Mouse (Mus musculus) lung, embryonic 15.5 days (tissue): ENCODE results near the gene Pnp2. TPM values are rescaled to one million over a fixed set of nuclear protein-coding genes. Genes with fewer than 3 reads are reported as not detected.
"Not testable (repeated sequence)": the region's sequence is repeated elsewhere in the genome, so short reads cannot be mapped to it uniquely, and the experiment has no call there.

Experiments used
- ATAC-seq: fragments of 200-750 bp; cut with Nextera tagmentation; 2 replicates; pipeline ENCODE4 v1.8.0; 2017; ENCODE audit warnings: moderate number of reproducible peaks, borderline replicate concordance; ENCODE audit not compliant: low FRiP score, low TSS enrichment; ENCODE audit errors: extremely low read depth
- H3K27ac ChIP-seq: fragments of 300-500 bp; sonication (generic); 2 replicates; pipeline ENCODE4 v1.5.1; 2015; ENCODE audit warnings: moderate library complexity, mild to moderate bottlenecking, inconsistent platforms
- H3K27me3 ChIP-seq: fragments of 300-500 bp; sonication (generic); 2 replicates; pipeline ENCODE4 v1.6.1; 2015; ENCODE audit warnings: inconsistent platforms
- H3K36me3 ChIP-seq: fragments of 300-500 bp; sonication (generic); 2 replicates; pipeline ENCODE4 v1.6.1; 2015; ENCODE audit warnings: inconsistent platforms
- H3K4me1 ChIP-seq: fragments of 300-500 bp; sonication (generic); 2 replicates; pipeline ENCODE4 v1.6.1; 2015; ENCODE audit warnings: inconsistent platforms
- H3K4me2 ChIP-seq: fragments of 300-500 bp; sonication (generic); 2 replicates; pipeline ENCODE4 v1.6.1; 2015; ENCODE audit warnings: inconsistent platforms, mild to moderate bottlenecking, moderate library complexity
- H3K4me3 ChIP-seq: fragments of 300-500 bp; sonication (generic); 2 replicates; pipeline ENCODE4 v1.5.1; 2015; ENCODE audit warnings: mild to moderate bottlenecking, inconsistent platforms
- H3K9ac ChIP-seq: fragments of 300-500 bp; sonication (generic); 2 replicates; pipeline ENCODE4 v1.6.1; 2015; ENCODE audit warnings: inconsistent platforms
- H3K9me3 ChIP-seq: fragments of 300-500 bp; sonication (generic); 2 replicates; pipeline ENCODE4 v1.6.1; 2016; ENCODE audit warnings: inconsistent platforms
- WGBS: fragments of 180-500 bp; shearing (Covaris S2); methylation state at CpG from one replicate; pipeline ENCODE4 v1.1.7; 2015; 5-methylcytosine and 5-hydroxymethylcytosine counted together
- polyA plus RNA-seq: library from polyadenylated mRNA; unstranded; fragments of >200 nt; fragmentation: Nextera tagmentation; extraction: Ambion mirVana; gene quantifications from 2 replicates; pipeline ENCODE4 v1.2.1, GENCODE M21; 2015

Gene Pnp2
- 0.38 and 0.76 TPM in 2 replicates for polyA plus RNA-seq

- H3K27me3 ChIP-seq, H3K9ac ChIP-seq, H3K27ac ChIP-seq, H3K9me3 ChIP-seq, H3K4me1 ChIP-seq: not testable (repeated sequence)
- 10% methylated on average over 19 of the region's 19 CpGs for WGBS
- peak; percentile 81 for ATAC-seq
- Histone ChIP-seq H3K4me2 (peak within 1 kb of the TSS; percentile 51), H3K4me3 (peak within 1 kb of the TSS; percentile 20), H3K36me3 (peaks cover 11% of the 10 kb centered on the region)
Measured at GRCm38 (mm10) chr14:50955942-50956508, at the start of gene Pnp2. Pnp2 (plus strand) TSS chr14:50955992.

GRCm38 (mm10) chr14:50908126-50908525 is 47.7 kb upstream of the Pnp2 start:
- WGBS, result 60% methylated on average over 4 of the region's 4 CpGs
- H3K27me3 ChIP-seq, result no peaks in the 10 kb centered on the region
- no peak overlapping the region for H3K4me3 ChIP-seq
- H3K27ac ChIP-seq, result no peak overlapping the region
- no peak for ATAC-seq
- H3K4me2 ChIP-seq, result no peak overlapping the region
- H3K36me3 ChIP-seq, result peaks cover 11% of the 10 kb centered on the region; the same call in 1 of the 2 replicates
- no peak overlapping the region for H3K9ac ChIP-seq
- no peaks in the 10 kb centered on the region for H3K9me3 ChIP-seq
- peaks cover 5% of the 10 kb centered on the region for H3K4me1 ChIP-seq

DNA sequence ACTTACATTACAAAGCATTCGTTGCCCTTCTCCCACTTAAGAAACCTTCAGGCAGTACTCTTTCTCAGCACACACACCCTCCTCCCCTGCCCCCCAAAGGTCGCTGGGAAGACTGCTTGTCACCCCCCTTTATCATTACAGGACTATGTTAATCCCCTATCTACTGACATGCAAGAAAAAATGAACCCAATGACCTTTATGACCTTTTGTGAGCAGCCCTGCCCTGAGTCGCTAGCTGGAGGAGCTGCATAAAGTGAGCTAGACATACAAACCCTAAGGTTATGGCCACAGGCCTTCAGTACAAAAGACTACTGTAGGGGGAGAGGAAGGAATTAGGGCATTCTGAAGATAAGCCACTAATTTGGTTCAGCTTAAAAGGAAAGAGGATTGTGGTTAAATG is 44.4 kb upstream of the Pnp2 start:
- H3K4me2 ChIP-seq, result no peak overlapping the region
- WGBS, result 63% methylated on average over 3 of the region's 3 CpGs
- H3K9ac ChIP-seq, result no peak overlapping the region
- no peaks in the 10 kb centered on the region for H3K27me3 ChIP-seq
- no peaks in the 10 kb centered on the region for H3K4me1 ChIP-seq
- ATAC-seq, result no peak
- no peak overlapping the region for H3K4me3 ChIP-seq
- H3K9me3 ChIP-seq, result no peaks in the 10 kb centered on the region
- no peak overlapping the region for H3K27ac ChIP-seq
- peaks cover 39% of the 10 kb centered on the region for H3K36me3 ChIP-seq

DNA sequence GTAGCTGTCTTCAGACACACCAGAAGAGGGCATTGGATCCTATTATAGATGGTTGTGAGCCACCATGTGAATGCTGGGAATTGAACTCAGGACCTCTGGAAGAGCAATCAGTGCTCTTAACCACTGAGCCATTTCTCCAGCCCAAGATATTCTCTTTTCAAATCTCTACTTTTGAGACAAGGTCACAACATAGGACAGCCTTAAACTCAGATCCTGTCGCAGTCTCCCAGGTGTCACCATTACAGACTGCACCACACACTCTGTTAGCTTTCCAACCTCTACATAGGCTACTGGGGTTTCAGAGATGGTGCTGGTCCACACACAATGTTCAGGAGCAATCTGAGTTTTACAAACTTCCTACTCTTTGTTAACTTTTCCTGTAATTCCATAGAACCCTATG is 32.4 kb upstream of the Pnp2 start:
- H3K27ac ChIP-seq, ATAC-seq, H3K27me3 ChIP-seq, H3K9me3 ChIP-seq: not testable (repeated sequence)
- 65% methylated on average over 1 of the region's 1 CpGs for WGBS
- H3K4me3 ChIP-seq, result peak overlapping the region; percentile 86
- peaks cover 15% of the 10 kb centered on the region for H3K4me1 ChIP-seq
- H3K9ac ChIP-seq, result peak overlapping the region; percentile 77; the same call in 1 of the 2 replicates
- H3K36me3 ChIP-seq, result peaks cover 31% of the 10 kb centered on the region
- peak overlapping the region; percentile 84 for H3K4me2 ChIP-seq

- peak; percentile 96 for ATAC-seq
- peak within 1 kb of the TSS; percentile 84 for H3K4me2 ChIP-seq
- peaks cover 19% of the 10 kb centered on the region for H3K4me1 ChIP-seq
- H3K4me3 ChIP-seq, result peak within 1 kb of the TSS; percentile 86
- no peaks in the 10 kb centered on the region for H3K27me3 ChIP-seq
- peak within 1 kb of the TSS; percentile 93 for H3K27ac ChIP-seq
- H3K9me3 ChIP-seq, result no peaks in the 10 kb centered on the region
- under 1% methylated on average over 57 of the region's 57 CpGs for whole genome bisulfite sequencing
- H3K9ac ChIP-seq, result peak within 1 kb of the TSS; percentile 87
- H3K36me3 ChIP-seq, result peaks cover 41% of the 10 kb centered on the region
Measured at GRCm38 (mm10) chr14:50924281-50925064, 31.3 kb upstream of the Pnp2 start, which contains the start of the genes Osgep and Apex1. Osgep (minus strand) TSS chr14:50924893. Apex1 (plus strand) TSS chr14:50924968.

- Histone ChIP-seq H3K4me3 (peak overlapping the region; percentile 86), H3K9me3 (no peaks in the 10 kb centered on the region), H3K4me2 (peak overlapping the region; percentile 84), H3K27me3 (no peaks in the 10 kb centered on the region), H3K9ac (peak overlapping the region; percentile 87), H3K27ac (peak overlapping the region; percentile 93), H3K4me1 (peaks cover 27% of the 10 kb centered on the region), H3K36me3 (peaks cover 39% of the 10 kb centered on the region)
- no peak; the same call in 1 of the 2 replicates for ATAC-seq
- WGBS, result 1% methylated on average over 38 of the region's 38 CpGs
Measured at GRCm38 (mm10) chr14:50925111-50925920, 30.5 kb upstream of the Pnp2 start.

DNA sequence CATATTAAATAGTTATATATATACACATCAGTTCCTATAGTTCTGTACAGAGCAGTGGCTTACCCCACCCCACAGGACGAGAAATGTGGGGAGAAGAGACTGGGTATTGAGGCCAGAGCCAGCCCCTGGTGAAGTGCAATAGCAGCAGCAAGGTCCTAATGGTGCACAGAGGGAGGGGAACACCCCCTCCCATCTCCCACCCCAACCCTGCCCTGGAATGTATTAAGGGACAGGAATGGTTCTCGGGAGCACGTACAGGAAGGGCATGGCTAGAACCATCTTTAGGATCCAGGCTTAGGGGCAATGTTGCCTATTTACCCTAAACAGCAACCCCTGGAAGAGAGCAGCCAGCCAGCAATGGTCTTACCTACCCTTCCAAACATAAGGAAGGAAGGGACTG is 28.4 kb upstream of the Pnp2 start:
- Histone ChIP-seq H3K4me2 (no peak overlapping the region), H3K27ac (no peak overlapping the region), H3K9me3 (no peaks in the 10 kb centered on the region), H3K36me3 (peaks cover 35% of the 10 kb centered on the region), H3K9ac (no peak overlapping the region), H3K27me3 (no peaks in the 10 kb centered on the region), H3K4me1 (peaks cover 38% of the 10 kb centered on the region), H3K4me3 (no peak overlapping the region)
- WGBS, result 80% methylated on average over 3 of the region's 3 CpGs
- no peak for ATAC-seq

DNA sequence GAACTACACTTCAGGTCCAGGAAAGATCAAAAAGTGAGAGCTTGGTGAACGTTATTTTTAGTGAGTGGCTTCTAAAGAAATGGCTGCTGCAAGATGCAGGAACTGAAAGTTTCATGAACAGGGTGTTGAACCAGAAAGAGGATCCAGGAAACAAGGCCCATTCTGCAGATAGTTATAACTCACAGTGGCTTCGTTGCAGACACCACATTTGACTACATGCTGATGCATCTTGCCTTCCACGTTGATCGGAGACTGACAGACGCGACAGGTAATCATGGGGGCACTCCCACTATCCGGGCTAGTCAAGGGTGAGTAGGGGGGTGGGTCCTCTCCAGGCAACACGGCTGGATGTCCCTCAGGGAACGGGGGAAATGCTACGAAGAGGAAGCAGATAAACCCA is 25.8 kb upstream of the Pnp2 start:
- H3K4me3 ChIP-seq, result peak overlapping the region; percentile 99
- peak overlapping the region; percentile 97 for H3K9ac ChIP-seq
- WGBS, result 16% methylated on average over 10 of the region's 10 CpGs
- H3K4me1 ChIP-seq, result peaks cover 32% of the 10 kb centered on the region
- H3K9me3 ChIP-seq, result no peaks in the 10 kb centered on the region
- H3K27ac ChIP-seq, result peak overlapping the region; percentile 90
- H3K36me3 ChIP-seq, result peaks cover 35% of the 10 kb centered on the region
- peak overlapping the region; percentile 84 for H3K4me2 ChIP-seq
- ATAC-seq, result no peak
- H3K27me3 ChIP-seq, result no peaks in the 10 kb centered on the region

DNA sequence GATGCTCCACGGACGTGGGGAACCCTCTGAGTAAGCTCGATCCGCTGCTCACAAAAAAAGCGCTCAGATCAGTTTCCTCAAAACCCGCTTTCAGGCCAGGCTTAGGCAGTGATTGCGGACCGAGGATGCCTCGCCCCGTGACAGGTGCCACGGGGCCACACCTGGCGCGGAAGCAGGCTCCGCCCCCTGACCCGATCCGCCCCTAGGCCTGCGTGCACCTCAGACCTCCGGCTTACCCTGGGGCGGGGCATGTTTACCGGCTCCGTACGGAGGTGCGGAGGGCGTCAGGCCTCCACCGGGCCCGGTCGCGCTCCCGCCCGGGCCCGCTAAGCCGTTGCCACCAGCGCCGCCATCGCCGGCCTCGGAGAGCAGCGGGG is 25.4 kb upstream of the Pnp2 start:
- Histone ChIP-seq H3K4me2 (peak overlapping the region; percentile 84), H3K27ac (peak overlapping the region; percentile 90), H3K27me3 (no peaks in the 10 kb centered on the region), H3K4me3 (peak overlapping the region; percentile 99), H3K4me1 (peaks cover 32% of the 10 kb centered on the region), H3K36me3 (peaks cover 35% of the 10 kb centered on the region), H3K9ac (peak overlapping the region; percentile 97), H3K9me3 (no peaks in the 10 kb centered on the region)
- ATAC-seq, result peak; percentile 50
- WGBS, result under 1% methylated on average over 38 of the region's 38 CpGs

GRCm38 (mm10) chr14:50930754-50931492 is 24.9 kb upstream of the Pnp2 start, which contains the start of the genes Pip4p1 and Pnp:
Pip4p1 (minus strand) TSS chr14:50930856.
Pnp (plus strand) TSS chr14:50931082.
- Histone ChIP-seq H3K27me3 (no peaks in the 10 kb centered on the region), H3K9ac (peak within 1 kb of the TSS; percentile 97), H3K4me3 (peak within 1 kb of the TSS; percentile 99), H3K9me3 (no peaks in the 10 kb centered on the region), H3K36me3 (peaks cover 35% of the 10 kb centered on the region), H3K4me2 (peak within 1 kb of the TSS; percentile 84), H3K27ac (peak within 1 kb of the TSS; percentile 90), H3K4me1 (peaks cover 29% of the 10 kb centered on the region)
- peak; percentile 99 for ATAC-seq
- under 1% methylated on average over 62 of the region's 68 CpGs for WGBS

DNA sequence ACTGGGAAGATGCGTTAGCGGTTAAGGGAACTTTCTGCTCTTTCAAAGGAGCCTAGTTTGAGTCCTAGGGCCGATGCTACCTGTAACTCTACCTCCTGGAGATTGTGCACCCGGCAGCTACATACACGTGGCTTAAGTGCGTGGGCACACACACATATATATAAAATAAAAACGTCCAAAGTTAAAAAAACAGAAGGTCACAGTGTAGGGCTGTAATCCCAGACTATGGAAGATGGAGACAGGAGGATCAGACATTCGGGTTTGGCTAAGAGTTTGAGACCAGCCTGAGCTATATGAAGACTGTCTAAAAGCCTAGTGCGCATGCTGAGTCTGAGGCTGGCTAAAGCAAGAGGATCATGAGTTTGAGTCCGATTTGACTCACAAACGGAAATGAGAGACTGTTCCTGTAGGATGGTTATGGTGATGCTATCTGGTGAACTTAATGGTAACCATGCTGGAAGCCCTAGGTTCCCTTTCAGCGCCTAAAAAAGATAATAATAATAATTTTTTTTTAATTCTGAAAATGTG is 24.2 kb upstream of the Pnp2 start:
- Histone ChIP-seq H3K9ac (peak overlapping the region; percentile 36), H3K4me3 (peak overlapping the region; percentile 99), H3K9me3 (no peaks in the 10 kb centered on the region), H3K4me2 (peak overlapping the region; percentile 71), H3K27me3 (no peaks in the 10 kb centered on the region), H3K27ac (peak overlapping the region; percentile 90), H3K4me1 (peaks cover 23% of the 10 kb centered on the region), H3K36me3 (peaks cover 29% of the 10 kb centered on the region)
- ATAC-seq, result no peak
- 10% methylated on average over 12 of the region's 12 CpGs for WGBS
